Mouse (Mus musculus): ENCODE measurements around the gene Capza2.

DNA sequence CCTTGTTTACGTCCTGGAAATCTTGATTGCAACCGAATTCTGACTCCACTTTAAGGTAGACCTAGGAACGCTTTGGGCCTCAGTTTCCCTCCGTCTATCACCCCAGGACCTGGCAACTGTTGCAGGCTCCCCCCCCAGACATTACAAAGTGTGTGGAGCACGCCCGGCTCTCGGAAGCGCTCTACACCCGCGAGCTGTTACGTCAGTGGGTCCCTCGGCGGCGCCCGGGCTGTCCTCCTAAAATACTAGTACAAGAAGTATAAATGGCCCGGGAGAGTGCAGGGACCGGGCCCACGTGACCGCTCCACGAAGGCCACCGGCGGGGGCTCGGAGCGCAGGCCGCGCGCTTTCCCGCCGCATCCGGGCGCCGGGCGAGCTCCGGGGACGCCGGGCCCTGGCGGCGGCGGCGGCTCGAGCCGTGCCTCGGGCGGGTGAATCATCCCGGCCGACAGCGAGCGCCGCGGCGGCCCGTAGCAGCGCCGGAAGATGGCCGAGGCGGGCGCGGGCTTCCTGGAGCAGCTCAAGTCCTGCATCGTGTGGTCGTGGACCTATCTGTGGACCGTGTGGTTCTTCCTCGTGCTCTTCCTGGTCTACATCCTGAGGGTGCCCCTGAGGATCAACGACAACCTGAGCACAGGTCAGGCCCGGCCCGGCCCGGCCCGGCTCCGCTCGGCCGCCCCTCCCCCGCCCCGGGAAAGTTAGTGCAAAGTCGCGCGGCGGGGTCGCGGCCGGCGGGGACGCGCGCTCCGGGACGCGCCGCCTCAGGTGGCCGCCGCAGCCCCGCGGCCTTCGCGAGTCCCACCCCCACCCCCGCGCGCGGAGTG lies 57.9 kb downstream of the Capza2 start:
- TF ChIP-seq CTCF (IDR thresholded peaks at IDR 0.05; ENCODE audit: control insufficient read depth, insufficient read depth, low read length) (peak; percentile 2; the same call in 1 of the 2 replicates), POLR2A (IDR thresholded peaks at IDR 0.05; ENCODE audit: borderline replicate concordance, control insufficient read depth, low read depth, low read length) (no peak)
